Mouse (Mus musculus): ENCODE results near the gene Mapkapk2. TPM values are rescaled to one million over a fixed set of nuclear protein-coding genes. Genes with fewer than 3 reads are reported as not detected.
"Not testable (repeated sequence)": the region's sequence is repeated elsewhere in the genome, so short reads cannot be mapped to it uniquely, and the experiment has no call there.

The Mapkapk2 gene
- polyA plus RNA-seq (2015; fragmentation: Nextera tagmentation; extraction: Ambion mirVana) = 42.6 and 44.5 TPM in 2 replicates

DNA sequence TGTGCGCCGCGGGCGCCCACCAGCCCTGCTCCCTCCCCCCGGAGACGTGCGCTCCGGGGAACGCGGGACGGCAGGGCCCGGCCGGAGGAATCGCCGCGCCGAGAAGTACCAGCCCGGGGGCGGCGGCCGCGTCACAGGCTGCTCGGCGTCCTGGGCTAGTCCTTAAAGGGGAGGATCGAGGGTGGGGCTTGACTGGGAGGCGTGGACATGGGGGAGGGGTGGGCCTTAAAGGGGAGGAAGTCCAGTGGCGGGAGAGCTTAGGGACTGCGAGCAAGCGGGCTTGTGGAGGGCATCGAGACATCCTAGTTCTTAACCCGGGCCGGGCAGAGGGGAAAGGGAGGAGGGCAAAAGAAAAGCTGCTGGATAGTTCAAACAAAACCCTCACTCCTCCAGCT is at the start of gene Mapkapk2:
Gene Mapkapk2 (minus strand): TSS at position 127 of the 395 bp plus-strand sequence.
- Histone ChIP-seq H3K4me1 (replicated peaks) (peaks cover 21% of the 10 kb centered on the region), H3K9ac (peak within 1 kb of the TSS; percentile 89), H3K4me3 (replicated peaks) (peak within 1 kb of the TSS; percentile 85), H3K27ac (peak within 1 kb of the TSS; percentile 96), H3K36me3 (no peaks in the 10 kb centered on the region), H3K4me2 (replicated peaks) (peak within 1 kb of the TSS; percentile 76), H3K9me3 (no peaks in the 10 kb centered on the region), H3K27me3 (replicated peaks) (no peaks in the 10 kb centered on the region)
- ATAC-seq = peak; percentile 96
- under 1% methylated on average over 32 of the region's 32 CpGs for WGBS

DNA sequence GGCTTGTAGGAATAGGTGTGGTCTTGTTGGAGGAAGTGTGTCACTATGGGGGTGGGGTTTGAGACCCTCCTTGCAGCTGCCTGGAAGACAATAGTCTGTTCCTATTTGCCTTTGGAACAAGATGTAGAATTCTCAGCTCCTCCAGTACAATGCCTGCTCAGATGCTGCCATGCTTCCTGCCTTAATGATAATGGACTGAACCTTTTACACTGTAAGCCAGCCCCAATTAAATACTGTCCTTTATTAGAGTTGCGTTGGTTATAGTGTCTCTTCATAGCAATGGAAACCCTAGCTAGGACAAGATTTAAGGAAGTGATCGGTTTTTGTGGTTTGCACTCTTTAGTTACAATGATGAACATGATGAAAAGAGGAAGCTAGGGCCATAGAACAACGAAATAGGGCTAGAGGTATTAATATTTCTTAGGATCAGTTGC is 48.6 kb upstream of the Mapkapk2 start:
- Histone ChIP-seq H3K27me3 (replicated peaks) (no peaks in the 10 kb centered on the region), H3K4me2 (replicated peaks) (no peak overlapping the region), H3K9me3 (no peaks in the 10 kb centered on the region), H3K9ac (no peak overlapping the region), H3K4me1 (replicated peaks) (no peaks in the 10 kb centered on the region), H3K36me3 (no peaks in the 10 kb centered on the region), H3K4me3 (replicated peaks) (no peak overlapping the region), H3K27ac (no peak overlapping the region)
- 81% methylated on average over 3 of the region's 3 CpGs for WGBS
- no peak for ATAC-seq

DNA sequence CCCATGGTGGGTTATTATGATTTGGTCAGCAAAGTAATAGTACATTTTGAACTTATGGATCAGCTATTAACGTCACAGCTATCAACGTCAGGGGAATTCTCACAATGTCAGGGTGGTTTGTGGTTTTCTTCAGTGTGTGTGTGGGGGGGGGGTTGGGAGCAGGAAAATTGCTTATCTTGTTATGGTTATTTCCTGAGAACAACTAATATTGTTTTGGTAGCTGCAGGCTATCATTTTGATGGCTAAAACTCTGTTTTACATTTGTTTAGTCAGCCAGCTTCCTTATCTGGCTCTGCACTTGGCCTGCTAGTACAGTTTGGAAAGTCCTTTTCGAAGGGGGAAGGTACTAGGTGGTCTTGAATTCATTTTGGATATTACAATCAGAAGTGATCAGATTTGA is 47.6 kb upstream of the Mapkapk2 start:
- H3K27ac ChIP-seq; H3K4me2 ChIP-seq (replicated peaks); H3K9me3 ChIP-seq; ATAC-seq; H3K4me3 ChIP-seq (replicated peaks); H3K9ac ChIP-seq; H3K36me3 ChIP-seq; H3K27me3 ChIP-seq (replicated peaks); H3K4me1 ChIP-seq (replicated peaks): not testable (repeated sequence)
- WGBS = 91% methylated on average over 3 of the region's 3 CpGs

DNA sequence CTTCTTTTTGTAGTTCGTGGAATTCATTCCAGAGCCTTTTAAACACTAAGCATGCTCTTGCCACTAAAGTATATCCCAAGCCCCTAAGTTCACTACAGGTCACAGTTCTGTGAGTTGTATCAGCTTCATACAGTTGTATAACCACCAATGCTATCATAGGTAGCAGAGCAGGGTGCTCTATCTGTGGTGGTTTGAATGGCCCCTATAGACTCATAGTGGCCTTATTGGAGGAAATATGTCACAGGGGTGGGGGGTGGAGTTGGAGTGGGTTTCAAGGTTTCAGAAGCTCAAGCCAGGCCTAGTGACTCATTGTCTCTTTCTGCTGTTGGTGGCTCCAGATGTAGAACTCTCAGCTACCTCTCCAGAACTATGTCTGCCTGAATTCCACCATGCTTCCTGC is 44.8 kb upstream of the Mapkapk2 start:
- no peak overlapping the region for H3K27ac ChIP-seq
- ATAC-seq = no peak
- no peak overlapping the region for H3K9ac ChIP-seq
- H3K4me3 ChIP-seq (replicated peaks) = no peak overlapping the region
- 74% methylated on average over 1 of the region's 1 CpGs for WGBS
- no peaks in the 10 kb centered on the region for H3K36me3 ChIP-seq
- no peaks in the 10 kb centered on the region for H3K27me3 ChIP-seq (replicated peaks)
- peaks cover 4% of the 10 kb centered on the region for H3K4me1 ChIP-seq (replicated peaks)
- no peaks in the 10 kb centered on the region for H3K9me3 ChIP-seq
- no peak overlapping the region for H3K4me2 ChIP-seq (replicated peaks)

DNA sequence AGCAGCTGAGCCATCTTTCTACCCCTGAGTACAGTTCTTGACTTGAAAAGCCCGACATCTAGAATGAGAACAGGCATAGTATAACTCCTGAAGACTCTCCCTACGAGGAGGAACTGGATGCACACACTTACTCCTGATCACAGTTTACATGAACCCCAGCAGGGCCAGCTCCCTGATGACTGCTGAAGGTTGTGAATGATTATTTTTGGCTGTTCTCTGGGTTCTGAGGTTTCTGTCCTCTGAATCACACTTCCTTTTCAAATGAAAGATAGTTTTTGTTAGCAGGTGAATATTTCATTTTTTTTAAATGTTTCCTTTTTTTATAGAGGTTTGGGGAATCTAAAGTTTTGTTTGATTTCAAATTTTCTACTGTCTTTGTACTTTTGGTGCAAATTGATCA is 43.8 kb upstream of the Mapkapk2 start:
- Histone ChIP-seq H3K36me3 (no peaks in the 10 kb centered on the region), H3K9ac (no peak overlapping the region), H3K27me3 (replicated peaks) (no peaks in the 10 kb centered on the region), H3K4me2 (replicated peaks) (no peak overlapping the region), H3K9me3 (no peaks in the 10 kb centered on the region), H3K4me1 (replicated peaks) (peaks cover 4% of the 10 kb centered on the region), H3K27ac (no peak overlapping the region), H3K4me3 (replicated peaks) (no peak overlapping the region)
- WGBS = 47% methylated on average over 2 of the region's 2 CpGs
- ATAC-seq = no peak

DNA sequence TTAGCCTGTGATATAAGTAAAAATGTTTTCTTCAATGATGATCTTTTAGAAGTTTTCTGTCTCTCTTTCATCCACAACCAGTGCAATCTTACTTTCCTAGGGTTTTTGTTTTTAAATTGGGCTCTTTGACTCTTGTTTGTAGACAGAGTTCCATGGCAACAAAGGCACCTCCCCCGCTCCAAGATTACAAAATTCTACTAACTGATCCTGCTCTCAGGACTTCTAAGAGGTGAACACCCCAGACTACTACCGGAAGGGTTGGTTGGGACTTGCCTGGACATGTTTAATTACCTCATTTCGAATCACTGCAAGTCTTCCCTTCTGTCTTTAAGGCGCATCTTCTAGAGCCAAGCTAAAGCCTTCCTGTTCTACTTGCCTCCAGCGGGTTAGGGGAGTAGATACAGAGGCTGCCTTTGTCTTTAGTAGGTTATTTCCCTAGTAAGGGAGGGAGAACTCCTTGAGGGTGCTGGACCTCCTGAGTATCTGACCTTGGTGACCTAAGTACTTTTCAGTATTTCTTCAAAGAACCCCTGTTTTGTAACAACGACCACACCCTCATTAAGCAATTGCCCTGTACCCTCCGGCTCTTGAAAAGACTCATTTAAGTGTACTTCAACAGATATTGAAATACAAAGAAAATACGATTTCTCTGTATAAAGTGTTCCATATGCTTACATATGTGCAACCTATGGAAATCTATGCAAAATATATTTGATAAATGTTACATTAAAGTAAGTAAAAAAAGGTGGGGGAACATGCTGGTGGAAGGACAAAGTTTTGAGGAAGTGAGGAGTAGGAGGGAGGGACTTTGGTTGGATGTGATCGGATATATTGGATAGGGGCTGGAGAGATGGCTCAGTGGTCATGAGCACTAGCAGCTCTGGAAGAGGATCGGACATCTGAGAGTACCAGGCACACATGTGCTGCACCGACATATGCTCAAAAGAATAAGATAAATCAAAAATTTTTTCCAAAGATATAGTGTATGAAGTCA is 41.8 kb upstream of the Mapkapk2 start:
- H3K9ac ChIP-seq = peak overlapping the region; percentile 68
- H3K27ac ChIP-seq = peak overlapping the region; percentile 88; the same call in 1 of the 2 replicates

DNA sequence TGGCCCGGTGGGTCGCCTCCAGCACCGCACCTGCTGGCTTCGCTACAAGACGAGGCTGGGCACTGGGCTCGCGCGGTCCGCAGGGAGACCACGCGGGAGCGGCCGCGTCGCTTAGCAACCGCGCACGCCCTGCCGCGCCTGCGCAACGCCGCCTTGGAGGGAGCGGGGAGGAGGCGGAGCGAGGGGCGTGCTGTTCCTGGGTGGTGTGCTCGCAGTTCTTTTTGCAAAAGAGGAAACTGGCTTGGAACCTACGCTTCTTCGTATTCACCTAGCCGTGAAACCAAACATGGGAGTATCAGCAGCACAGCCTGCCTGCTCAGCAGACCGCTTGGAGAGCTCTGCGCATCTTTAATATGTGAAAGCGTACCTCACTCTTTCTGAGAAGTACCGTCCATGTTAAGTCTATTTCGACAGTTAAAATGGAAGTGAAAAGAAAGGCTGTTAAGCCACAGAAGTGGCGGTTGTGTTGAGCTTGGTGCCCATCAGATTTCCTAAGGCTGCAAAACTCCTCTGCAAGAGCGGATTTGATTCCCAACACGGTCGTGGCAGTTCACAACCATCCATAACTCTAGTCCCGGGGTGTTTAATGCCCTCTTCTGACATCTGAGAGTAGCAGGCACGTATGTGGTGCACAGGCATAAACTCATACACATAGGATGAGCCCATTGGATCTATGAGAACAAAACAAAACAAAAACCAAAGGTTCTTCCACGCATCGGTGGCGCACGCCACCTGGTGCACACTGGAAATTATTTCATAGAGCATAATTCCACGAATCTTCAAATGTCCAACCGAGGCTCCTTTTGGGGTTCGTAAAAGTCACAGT is 40.8 kb upstream of the Mapkapk2 start, which contains the start of gene Dyrk3:
Gene Dyrk3 (minus strand): TSS at position 150 of the 826 bp plus-strand sequence.
- Histone ChIP-seq H3K4me2 (replicated peaks) (peak within 1 kb of the TSS; percentile 87), H3K9me3 (no peaks in the 10 kb centered on the region), H3K9ac (peak within 1 kb of the TSS; percentile 68), H3K27me3 (replicated peaks) (no peaks in the 10 kb centered on the region), H3K36me3 (no peaks in the 10 kb centered on the region), H3K4me3 (replicated peaks) (peak within 1 kb of the TSS; percentile 92), H3K4me1 (replicated peaks) (peaks cover 6% of the 10 kb centered on the region), H3K27ac (peak within 1 kb of the TSS; percentile 88)
- 3% methylated on average over 49 of the region's 49 CpGs for WGBS
- peak; percentile 99 for ATAC-seq

More for the DNA sequence above, 41.8 kb upstream of the Mapkapk2 start:
- Histone ChIP-seq H3K9me3 (no peaks in the 10 kb centered on the region), H3K4me1 (replicated peaks) (peaks cover 6% of the 10 kb centered on the region), H3K4me3 (replicated peaks) (peak overlapping the region; percentile 92; the same call in 1 of the 2 replicates), H3K36me3 (no peaks in the 10 kb centered on the region), H3K4me2 (replicated peaks) (peak overlapping the region; percentile 87), H3K27me3 (replicated peaks) (no peaks in the 10 kb centered on the region)
- 61% methylated on average over 11 of the region's 11 CpGs for WGBS
- ATAC-seq = no peak

DNA sequence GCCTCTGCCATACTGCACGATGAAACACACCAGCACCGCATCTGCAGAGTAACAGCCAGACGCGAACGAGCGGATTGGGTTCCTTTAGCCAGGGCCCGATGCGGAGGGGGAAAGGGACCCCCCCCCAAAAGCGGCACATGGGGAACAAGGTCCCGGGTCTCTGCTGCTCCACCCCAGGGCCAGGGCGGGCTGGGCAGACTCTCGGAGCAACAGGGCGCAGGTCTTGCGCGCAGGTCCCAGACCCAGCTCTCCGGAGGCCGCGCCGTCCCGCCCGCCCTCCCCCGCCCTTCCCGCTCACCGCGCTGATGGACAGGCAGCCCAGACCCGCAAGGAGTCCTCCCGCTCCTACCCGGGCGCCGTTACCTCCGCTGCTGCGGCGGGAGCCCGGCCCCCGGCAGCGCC is 40.1 kb upstream of the Mapkapk2 start:
- H3K4me1 ChIP-seq (replicated peaks) = peaks cover 6% of the 10 kb centered on the region
- H3K9ac ChIP-seq = peak overlapping the region; percentile 68
- peak overlapping the region; percentile 92 for H3K4me3 ChIP-seq (replicated peaks)
- peak overlapping the region; percentile 87 for H3K4me2 ChIP-seq (replicated peaks)
- H3K27ac ChIP-seq = peak overlapping the region; percentile 88; the same call in 1 of the 2 replicates
- under 1% methylated on average over 34 of the region's 36 CpGs for WGBS
- H3K36me3 ChIP-seq = no peaks in the 10 kb centered on the region
- no peaks in the 10 kb centered on the region for H3K9me3 ChIP-seq
- no peaks in the 10 kb centered on the region for H3K27me3 ChIP-seq (replicated peaks)
- ATAC-seq = peak; percentile 85

DNA sequence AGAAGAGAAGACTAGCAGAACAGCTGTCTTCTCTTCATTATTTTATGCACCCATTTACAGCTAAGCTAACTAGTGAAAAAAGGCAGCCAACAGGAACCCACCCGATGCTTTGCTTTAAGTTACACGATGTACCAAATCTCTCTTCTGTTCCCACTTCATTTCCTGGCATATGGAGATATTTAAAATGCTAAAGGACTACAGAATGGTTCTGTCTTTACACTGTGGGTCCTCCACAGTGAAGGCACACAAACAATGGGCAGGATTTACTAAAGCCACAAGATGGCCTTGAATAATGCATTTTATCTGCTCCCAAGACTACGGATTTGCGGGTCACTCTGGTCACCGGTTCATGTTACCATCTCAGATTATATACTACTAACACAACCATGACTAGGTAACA is 39.5 kb upstream of the Mapkapk2 start:
- no peak overlapping the region for H3K4me3 ChIP-seq (replicated peaks)
- H3K27me3 ChIP-seq (replicated peaks) = no peaks in the 10 kb centered on the region
- H3K4me2 ChIP-seq (replicated peaks) = 0 out of 2 replicates have a peak overlapping the region, but pooled peaks have one; percentile 9
- peaks cover 6% of the 10 kb centered on the region for H3K4me1 ChIP-seq (replicated peaks)
- no peaks in the 10 kb centered on the region for H3K36me3 ChIP-seq
- no peak overlapping the region for H3K27ac ChIP-seq
- no peak for ATAC-seq
- H3K9me3 ChIP-seq = no peaks in the 10 kb centered on the region
- H3K9ac ChIP-seq = no peak overlapping the region
- 26% methylated on average over 5 of the region's 5 CpGs for WGBS

DNA sequence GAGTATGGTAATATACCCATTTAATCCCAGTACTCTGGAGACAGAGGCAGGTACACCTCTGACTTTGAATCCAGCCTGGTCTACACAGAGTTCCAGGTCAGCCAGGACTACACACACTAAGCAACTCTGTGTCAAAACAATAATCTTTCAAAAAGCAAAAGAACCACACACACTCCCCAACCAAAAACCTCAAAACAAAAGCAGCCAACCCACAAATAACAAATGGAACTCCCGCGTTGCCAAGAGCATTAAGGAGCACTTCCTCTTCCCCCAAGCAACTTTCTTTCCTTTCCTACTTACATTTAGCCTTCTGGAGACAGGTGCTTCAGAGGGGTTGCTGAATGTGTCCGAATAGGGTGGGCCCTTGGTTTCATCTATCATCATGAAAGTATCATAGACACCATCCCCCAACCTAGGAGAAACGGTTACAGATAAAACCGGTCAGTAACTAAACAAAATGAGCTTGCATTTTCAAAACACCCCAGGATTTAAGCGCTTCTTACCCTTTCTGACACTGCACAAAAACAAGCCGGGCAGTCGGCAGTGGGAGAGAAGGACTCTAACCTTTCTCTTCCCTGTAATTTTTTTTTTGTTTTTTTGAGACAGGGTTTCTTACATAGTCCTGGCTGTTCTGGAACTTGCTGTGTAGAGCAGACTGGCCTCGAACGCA is 38.5 kb upstream of the Mapkapk2 start:
- WGBS = 79% methylated on average over 10 of the region's 10 CpGs
- Histone ChIP-seq H3K27ac (no peak overlapping the region), H3K4me1 (replicated peaks) (peaks cover 6% of the 10 kb centered on the region), H3K9me3 (no peaks in the 10 kb centered on the region), H3K4me3 (replicated peaks) (no peak overlapping the region), H3K27me3 (replicated peaks) (no peaks in the 10 kb centered on the region), H3K36me3 (no peaks in the 10 kb centered on the region), H3K4me2 (replicated peaks) (no peak overlapping the region), H3K9ac (no peak overlapping the region)
- ATAC-seq = no peak

DNA sequence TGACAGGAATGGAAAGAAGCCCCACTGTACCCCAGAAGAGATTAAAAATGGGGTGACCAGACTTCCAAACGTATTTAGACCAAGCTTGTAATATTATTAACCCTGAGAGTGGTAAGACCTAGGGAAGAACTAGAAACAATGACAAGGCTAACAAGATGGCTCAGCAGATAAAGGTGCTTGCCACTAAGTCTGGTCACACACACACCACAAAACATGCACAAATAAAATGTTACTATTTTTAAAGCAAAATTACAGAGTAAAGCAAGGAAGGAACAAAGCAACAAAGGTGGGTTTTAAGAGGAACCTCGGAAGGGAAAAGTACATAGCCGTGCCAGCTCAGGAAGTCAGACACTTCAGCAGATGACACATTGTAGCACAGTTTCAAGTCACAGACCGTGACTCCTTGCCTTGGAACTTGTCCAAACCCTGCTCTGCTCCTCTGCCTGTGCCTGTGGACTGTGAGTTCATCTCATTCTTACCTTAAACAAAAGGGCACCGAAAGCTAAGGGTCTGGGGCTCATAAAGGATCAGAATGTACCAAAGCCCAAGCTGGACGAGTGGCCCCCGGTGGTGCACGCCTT is 37.4 kb upstream of the Mapkapk2 start:
- H3K9ac ChIP-seq = no peak overlapping the region
- no peak overlapping the region for H3K4me2 ChIP-seq (replicated peaks)
- H3K36me3 ChIP-seq = no peaks in the 10 kb centered on the region
- H3K4me3 ChIP-seq (replicated peaks) = no peak overlapping the region
- H3K9me3 ChIP-seq = no peaks in the 10 kb centered on the region
- WGBS = 72% methylated on average over 8 of the region's 8 CpGs
- H3K27ac ChIP-seq = no peak overlapping the region
- peaks cover 6% of the 10 kb centered on the region for H3K4me1 ChIP-seq (replicated peaks)
- ATAC-seq = no peak
- H3K27me3 ChIP-seq (replicated peaks) = no peaks in the 10 kb centered on the region
